Mouse (Mus musculus): ENCODE measurements around the gene Arl6ip5.

Arl6ip5 gene

DNA sequence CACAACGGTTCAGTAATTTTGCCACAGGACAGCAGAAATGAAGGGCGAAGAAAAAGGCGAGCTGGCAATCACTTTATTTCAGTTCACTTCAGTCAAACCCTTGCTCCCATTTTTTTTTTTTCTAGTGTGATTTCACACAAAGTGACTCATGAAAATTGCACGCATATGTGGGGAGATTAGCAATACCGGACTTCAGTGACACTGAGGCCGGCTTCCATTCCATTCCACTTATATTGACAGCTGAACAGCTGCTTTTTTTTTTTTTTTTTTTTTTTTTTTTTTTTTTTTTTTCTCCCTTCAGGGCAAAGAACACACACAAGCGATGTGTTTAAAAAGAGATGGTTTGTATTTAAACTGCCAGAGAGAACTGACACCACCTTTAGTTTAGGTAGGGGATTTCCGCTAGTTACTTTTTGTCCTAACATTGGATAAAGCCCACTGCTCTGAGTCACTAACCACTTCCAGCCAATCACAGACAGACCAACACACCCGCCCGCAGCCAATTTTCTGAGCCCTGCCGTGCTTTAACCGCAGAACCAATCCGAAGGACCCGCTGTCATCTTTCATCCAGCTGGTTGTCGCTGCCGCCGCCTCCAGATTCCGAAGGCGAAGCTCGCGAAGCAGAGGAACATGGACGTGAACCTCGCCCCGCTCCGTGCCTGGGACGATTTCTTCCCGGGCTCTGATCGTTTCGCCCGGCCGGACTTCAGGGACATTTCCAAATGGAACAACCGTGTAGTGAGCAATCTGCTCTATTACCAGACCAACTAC, at the start of gene Arl6ip5:
TSS of gene Arl6ip5 (plus strand) at position 499 of the 771 bp plus-strand sequence.
- peak; percentile 81 to 88 for DNase-seq (ENCODE audit: low spot score in 2 of 2)

DNA sequence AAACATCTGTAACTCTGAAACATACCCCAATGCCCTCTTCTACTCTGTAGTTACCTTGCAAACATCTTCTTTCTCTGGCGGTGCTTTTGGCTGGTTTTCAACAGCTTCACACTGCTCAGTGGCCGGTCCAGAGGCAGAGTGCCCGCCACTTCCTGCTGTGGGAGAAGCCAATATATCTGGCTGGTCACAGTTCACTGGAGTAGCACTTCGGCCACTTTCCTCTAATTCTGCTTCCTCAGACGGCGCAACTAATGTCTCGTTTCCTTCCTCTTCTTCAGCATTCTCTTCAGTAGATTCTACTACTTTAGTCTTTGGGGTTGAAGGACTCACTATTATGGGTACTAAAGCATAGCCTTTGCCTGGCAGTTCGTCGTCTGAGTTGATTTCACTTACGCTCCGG, 34.8 kb upstream of the Arl6ip5 start:
- DNase-seq (ENCODE audit: low spot score in 2 of 2): no peak

DNA sequence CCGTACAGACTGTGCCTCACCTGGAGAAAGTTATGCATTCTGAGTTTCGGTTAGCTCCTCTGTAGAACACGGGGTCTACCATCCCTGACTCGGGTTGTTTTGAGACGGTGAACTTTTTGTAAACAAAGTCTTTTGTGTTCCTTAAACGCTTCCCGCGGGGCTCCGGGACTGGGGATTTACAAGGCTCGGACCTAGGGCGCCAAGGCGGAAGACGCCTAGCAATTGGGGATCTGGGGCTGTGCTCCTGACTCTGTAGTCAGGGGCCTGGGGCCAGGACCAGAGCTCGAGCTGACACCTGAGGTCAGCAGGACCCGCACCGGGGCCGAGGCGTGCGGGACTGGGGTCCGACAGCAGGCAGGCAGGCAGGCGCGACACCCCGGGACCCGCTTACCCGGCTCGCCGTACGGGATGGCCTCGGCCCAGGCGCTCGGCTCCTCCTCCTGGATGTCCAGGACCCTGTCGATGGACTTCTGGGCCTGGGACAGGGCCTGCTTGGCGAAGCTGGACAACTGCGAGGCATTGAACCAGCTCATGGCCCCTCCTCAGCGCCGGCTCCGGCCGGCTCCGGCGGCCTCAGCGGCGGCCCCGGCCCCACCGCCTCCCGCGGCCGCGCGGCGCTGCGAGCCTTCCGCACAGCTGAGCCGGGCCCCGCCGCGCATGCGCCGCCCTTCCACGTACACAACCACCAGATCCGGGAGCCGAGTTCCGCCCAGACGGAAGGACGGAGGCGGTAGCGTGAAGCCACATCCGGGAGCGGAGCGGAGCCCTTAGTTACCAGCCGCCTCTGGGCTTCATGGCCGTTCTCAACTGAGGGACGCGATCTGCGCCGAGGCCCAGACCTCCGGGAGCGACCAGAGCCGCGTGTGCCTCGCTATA, 31.8 kb upstream of the Arl6ip5 start, which contains the start of gene Tmf1:
TSS of gene Tmf1 (minus strand) at position 632 of the 876 bp plus-strand sequence.
- DNase-seq (ENCODE audit: low spot score in 2 of 2): peak; percentile 91 to 93

DNA sequence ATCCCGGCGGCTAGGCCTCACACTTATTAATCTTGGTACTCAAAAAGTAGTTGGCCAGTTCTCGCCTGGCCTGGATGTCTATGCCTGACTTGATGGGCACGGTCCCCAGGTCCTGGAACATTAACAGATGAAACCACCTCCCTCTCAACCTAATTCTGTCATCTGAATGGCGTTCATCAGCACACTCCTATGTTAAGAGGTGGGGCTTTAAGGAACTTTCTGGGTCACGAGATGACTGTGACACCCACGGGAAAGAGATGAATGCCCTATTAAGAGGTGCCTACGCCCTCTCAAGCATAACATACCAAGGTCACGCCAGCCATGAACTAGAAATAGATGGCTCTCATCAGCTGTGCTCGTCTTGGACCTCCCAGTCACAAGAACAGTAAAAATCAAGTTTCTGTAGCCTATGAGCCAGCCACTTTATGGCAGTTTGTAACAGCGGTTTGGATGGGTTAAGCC, 31.1 kb upstream of the Arl6ip5 start:
- no peak for DNase-seq (ENCODE audit: low spot score in 2 of 2)

DNA sequence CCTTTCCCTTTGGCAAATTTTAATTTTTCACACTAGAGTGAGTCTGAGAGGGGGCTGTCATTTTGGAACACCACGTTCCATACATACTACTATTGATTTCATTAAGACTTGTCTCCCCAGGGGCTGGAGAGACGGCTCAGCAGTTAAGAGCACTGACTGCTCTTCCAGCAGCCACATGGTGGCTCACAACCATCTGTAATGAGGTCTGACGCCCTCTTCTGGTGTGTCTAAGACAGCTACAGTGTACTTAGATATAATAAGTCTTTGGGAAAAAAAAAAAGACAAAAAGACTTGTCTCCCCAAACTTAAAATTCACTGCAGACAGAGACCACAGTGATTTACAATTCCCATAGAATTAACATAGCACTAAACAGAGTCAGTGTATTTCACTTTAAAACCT, 10.1 kb upstream of the Arl6ip5 start:
- DNase-seq (ENCODE audit: low spot score in 2 of 2): no peak

DNA sequence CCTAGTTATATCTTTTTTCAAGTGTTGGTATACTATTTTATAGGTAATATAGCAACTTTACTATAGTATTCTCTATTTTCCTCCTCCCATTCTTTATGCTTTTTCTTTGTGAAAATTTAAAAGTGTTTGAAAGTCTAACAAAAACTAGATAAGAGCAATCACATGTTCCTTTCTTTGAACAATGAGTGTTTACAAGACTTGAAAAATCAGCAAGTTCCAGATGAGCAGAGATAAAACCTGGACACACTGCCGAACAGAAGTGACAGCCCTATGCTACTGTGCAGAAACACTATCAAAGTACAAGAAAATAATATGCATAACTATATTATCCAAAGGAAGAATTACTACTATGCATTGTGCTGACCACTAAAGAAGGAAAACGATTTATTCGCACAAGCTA, 8.0 kb upstream of the Arl6ip5 start:
- DNase-seq (ENCODE audit: low spot score in 2 of 2): no peak

DNA sequence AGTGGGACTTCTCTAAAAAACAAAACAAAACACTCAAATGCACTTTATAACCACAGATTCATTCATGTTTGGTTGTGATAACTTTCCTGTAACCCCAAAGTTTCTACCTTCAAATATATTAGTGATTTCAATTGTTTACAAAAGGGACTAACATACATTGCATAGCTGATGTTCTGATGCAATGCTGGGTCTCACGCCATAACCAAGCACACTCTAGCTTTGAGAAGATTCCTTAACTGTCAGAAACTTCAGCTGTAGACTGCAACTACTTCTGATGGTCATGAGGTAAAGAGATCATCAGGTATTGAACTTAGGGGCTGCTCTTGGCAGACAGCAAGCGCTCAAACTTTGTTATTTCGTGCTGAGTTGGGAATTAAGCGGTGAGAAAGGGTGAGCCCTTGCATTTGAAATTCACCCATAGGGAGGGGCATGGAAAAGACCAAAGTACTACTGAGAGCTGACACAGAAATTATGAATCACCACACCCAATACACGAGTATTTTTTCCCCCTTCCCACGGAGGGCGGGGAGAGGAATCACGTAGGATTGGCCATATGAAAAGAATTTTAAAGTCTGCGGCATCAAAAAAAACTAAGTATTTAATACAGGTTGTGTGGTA, 6.1 kb upstream of the Arl6ip5 start:
- DNase-seq (ENCODE audit: low spot score in 2 of 2): no peak

DNA sequence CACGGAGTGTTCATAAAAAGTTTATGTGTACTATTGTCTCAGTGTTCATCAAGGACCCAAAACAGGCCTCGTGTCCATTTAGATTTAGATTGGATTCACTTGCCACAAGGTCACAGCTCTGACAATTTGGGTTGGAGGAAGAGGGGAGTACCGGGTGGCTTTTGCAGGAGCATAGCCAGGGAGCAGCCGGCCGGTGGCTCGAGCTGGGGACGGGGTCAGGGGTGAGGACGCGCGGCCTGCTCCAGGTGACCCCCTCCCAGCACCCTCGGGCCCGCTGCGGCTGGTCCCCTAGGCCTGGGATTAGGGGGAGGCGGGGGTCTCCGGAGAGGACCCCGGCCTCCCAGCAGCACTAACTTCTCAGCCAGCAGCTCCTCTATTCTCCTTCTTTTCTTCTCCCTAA, 5.5 kb upstream of the Arl6ip5 start:
- no peak for DNase-seq (ENCODE audit: low spot score in 2 of 2)

DNA sequence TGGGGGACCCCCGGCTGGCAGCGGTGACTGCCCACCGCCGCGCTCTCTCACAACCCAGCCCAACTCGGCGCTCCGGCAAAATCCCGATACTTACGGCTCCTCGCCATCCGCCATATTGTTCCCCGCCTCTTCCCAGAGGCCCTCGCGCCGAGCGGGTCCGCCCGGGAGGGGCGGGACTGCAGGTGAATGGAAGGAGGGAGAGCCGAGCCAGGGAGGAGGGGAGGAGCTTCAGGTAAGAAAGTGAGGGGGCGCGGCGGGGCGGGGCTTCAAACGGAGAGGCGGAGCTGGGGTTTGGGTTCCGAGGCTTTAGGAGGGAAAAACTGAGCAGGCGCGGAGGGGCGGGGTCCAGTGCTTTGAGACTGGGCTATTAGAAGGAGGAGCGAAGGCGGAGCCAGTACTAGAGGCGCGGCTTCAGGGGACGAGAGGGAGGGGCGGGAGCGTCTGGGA, 5.0 kb upstream of the Arl6ip5 start, which contains the start of gene Uba3:
TSS of gene Uba3 (minus strand) at position 209 of the 447 bp plus-strand sequence.
- peak; percentile 98 to 100 for DNase-seq (ENCODE audit: low spot score in 2 of 2)

DNA sequence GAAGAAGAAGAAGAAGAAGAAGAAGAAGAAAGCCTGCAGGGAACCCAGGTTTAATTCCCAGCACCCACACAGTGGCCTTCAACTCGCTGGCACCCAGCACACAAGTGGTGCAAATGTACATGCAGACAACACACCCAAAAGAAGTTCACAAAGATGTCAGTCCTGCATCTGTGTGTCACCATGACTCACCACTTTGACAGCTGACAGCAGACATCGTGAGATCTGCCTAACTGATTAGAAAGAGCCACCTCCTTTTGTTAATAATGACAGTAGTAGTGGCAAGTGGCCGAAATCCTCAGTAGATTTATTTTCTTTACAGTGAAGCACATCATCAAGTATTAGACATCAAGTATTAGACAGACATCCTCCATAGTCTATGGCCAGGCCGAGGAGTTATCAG, 3.4 kb upstream of the Arl6ip5 start:
- DNase-seq (ENCODE audit: low spot score in 2 of 2): no peak

DNA sequence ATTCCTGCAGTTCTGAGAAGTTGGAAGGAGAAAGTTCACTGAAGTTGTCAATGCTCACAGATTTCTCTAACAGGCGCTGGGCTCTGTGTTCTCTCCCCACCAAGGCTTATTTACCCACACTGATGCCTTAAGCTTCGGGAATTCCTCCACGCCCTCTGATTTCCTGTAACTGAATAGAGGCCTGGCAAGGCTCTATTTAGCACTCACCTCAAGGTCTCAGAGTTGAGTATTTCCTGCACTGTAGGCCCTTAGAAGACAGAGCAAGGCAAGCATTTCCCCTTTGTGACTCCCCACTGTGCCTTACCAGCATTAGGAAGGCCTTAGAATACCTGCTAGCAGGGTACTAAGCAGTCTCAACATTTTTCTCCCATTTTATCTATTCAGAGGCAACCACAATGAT, 2.1 kb upstream of the Arl6ip5 start:
- no peak for DNase-seq (ENCODE audit: low spot score in 2 of 2)

DNA sequence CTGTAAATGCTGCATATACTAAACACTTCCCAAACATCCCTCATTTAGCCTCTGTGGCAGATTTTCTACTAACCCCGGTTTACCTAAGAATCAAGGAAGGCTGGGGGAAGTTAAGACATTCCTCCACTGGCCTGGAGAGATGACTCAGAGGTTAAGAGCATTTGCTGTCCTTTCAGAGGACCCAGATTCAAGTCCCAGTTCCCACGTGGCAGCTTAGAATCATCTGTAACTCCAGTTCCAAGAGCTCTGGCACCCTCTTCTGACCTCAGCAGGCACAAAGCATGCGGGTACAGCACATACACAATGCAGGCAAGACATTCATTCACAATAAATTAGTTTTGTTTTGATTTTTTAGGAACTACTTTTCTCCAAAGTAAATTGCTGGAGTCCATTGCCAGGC, 1.3 kb upstream of the Arl6ip5 start:
- no peak for DNase-seq (ENCODE audit: low spot score in 2 of 2)

DNA sequence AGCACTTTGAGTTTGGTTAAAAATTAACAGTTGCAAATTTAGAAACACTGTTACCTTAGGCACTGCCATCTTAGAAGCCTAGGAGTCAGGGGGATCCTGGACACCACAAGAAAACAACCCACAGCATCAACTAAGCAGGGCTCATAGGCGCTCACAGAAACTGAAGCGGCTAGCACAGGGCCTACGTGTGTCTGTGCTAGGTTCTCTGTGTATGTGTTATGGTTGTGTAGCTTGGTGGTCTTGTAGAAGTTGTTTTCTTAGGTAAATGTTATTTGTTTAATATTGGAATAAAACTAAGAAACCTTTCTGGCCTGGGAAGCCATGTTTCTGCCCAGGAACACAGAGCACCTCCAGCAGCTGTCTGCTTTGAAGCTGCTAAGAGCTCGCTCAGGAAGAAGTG, 738 bp upstream of the Arl6ip5 start:
- DNase-seq (ENCODE audit: low spot score in 2 of 2): no peak

DNA sequence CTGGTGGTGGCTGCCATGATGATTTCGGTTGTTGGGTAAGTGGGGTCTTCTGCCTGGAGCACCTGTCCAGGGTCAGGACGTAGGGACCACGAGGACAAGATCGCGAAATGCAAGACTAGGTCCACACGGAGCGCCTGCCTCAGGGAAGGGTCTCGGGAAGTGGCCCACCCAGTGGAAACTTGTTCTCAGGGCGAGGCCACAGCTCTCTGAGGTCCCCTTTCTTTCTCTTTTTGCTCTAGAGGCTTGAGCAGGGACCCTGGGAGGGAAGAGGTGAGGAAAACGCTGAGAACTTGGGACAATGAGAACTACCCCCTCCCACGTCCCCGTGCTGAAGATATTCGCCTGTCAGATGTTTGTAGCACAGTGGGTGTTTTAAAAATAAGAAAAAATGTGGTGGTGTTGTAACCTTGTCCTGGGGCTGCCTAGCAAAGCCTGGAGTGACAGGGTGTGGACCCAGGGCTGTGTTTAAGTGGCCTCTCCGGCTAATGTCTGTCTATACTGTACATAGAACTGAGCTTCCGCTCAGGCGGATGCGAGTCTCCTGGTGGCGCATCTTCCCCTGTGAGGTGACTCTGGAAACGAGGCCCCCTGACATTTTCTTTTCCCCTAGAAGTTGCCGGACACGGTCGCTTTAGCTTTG, 593 bp downstream of the Arl6ip5 start:
- DNase-seq (ENCODE audit: low spot score in 2 of 2): no peak

DNA sequence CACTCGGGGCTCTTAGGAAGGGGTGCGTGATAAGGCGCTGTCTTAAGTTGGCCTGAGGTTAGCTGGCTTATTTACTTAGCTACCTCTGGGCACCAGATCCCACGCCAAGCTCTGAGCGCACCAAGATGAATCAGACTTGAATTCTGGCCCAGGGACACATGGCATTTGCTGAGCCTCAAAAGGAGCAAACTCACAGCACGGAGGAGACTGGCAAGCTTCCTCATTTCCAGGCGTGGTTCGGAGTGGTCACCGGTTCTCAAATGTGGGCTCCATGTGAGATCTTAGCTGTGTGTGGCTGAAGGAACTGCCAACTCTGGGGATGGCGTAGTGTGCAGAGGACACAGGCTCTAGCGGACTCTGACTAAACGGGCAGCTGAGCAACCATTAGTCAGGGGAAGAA, 1.5 kb downstream of the Arl6ip5 start:
- DNase-seq (ENCODE audit: low spot score in 2 of 2): no peak

DNA sequence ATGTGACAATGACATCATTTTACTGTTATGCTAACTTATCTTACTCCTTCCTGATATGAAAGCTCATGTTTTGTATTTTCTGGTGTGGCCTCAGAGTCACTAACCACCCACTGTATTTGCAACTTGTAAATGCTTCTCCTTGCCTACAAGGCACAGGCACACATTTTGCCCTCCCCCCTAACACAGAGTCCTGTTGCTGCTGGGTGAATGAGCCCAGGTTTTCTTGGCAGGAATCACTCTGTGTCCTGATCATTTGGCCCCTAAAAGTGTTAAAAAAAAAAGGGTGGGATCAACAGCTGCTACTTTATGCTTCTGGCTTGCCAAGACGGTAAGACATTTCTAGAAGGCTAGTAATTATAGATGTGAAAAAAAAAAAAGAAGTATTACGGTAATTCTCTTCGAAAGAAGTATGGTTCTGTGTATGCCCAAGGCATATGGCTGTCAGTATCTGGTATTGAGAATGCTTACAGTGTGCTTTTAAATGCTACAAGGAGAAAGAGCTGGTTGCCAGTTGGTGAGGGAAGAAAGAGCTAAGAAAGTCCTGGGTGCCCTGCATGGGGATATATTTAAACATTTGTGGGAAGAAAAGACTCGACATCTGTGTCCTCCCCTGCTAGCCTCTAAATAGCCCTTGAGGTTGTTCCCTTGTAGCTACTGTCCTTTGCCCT, 5.8 kb downstream of the Arl6ip5 start:
- no peak for DNase-seq (ENCODE audit: low spot score in 2 of 2)

DNA sequence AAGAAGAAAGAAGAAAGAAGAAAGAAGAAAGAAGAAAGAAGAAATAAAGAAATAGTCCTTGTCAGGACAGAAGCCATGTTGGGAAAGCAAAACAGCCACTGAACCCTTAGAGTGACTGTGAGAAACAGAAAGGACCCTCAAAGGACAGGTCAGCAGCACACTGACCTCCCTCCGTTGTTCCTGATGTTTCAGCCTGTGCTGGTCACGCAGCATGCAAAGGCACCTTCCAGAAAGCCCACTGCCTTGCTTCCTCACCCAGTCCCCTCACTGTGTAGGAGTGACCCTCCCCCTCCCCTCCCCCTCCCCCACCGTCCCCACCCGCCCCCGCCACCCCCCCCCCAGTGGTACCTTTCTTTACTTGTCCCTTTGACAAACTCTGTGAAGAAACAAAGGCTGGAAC, 10.2 kb downstream of the Arl6ip5 start:
- DNase-seq (ENCODE audit: low spot score in 2 of 2): no peak

DNA sequence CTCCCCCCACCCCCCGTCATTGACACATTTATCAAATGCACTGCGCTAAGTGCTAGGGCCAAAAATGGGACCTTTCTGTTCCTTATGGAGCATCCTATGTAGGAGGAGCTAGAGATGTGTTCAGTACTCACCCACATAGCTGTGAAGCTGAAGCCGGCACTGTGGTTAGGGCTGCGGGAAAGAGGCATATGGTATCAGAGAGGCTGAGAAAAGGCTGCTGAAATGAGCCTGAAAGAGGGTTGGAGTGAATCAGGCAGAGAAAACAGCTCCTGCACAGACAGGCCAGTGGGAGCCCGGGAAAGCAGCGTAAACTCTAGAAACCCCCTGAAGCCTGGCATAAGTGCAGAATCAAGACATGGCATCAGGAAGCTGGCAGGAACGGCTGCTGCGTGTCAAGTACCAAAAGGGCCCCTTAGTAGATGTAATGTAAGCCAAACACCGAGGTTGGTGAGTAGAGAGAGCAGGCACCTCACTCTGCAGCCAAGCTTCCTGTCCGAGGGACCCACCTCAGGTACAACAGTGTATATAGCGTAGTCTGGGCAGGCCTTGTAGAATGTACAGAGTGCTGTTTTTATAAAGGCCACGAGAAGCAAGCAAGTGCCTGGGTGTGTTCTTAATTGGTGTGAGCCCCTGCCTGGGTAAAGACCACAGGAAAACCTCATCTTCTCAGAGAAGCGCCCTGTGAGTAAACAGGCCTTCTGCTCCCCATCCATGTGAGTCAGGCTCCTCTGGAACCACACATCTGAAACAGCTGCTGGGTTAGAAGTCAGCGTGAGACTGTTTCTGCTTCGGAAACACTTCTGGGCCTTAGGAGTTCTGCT, 10.9 kb downstream of the Arl6ip5 start:
- no peak for DNase-seq (ENCODE audit: low spot score in 2 of 2)

DNA sequence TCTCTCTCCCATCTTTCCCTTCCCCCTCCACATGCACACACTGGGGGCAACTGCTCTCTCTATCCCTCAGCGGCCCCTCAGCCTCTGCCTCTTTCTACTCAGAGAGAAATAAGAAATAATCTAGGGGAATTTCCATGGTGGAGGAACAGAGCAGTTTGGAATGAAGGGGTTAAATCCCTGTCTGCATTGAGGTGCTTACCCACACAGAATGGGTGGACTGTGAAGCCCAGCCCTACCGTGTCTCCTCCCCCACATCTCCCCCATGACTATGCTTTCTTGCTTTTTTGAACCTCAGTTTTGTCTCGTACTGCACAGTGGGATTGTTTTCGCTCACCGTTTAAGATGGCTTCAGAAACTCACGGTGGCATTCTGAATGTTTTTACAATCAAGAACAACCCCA, 11.8 kb downstream of the Arl6ip5 start:
- DNase-seq (ENCODE audit: low spot score in 2 of 2): no peak

DNA sequence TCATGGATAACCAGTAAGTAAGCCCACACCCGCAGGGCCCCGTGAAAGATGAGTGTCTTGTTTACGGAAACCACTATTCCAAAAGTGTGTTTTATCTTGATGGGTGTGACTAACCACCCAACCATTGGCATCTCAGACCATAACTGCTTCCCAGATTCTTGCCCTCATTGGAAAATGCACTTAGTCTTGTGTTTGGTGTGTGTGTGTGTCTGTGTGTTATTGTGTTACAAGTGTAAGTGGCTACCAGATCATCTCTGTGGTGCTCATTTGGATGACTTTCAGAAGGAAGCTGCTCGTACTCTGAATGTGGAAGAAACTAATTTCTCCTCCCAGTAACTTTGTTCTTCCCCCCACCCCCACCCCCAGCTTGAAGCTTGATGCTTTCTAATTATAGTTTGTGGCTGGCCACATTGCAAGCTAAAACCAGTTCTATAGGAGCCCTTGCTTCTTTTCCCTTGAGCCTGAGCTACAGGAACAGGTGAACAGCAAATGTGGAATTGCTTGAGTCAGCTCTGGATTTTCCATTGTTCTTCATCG, 12.5 kb downstream of the Arl6ip5 start:
- no peak for DNase-seq (ENCODE audit: low spot score in 2 of 2)

Measured in urinary bladder, postnatal 4 days (tissue).